Mouse (Mus musculus): ENCODE data around the gene Dnaaf3. TPM values are rescaled to one million over a fixed set of nuclear protein-coding genes. Genes with fewer than 3 reads are reported as not detected.

Gene Dnaaf3
- polyA plus RNA-seq, 1 experiment from 2014 or later: 1.7 TPM

- peak; percentile 52 for DNase-seq (ENCODE audit: low spot score)
Observed at GRCm38 (mm10) chr7:4500892-4501471, 31.3 kb downstream of the Dnaaf3 start.

GRCm38 (mm10) chr7:4499034-4499433 is 33.2 kb downstream of the Dnaaf3 start:
- DNase-seq (ENCODE audit: low spot score): no peak

- DNase-seq (ENCODE audit: low spot score): no peak
Observed at GRCm38 (mm10) chr7:4498251-4498650, 34.0 kb downstream of the Dnaaf3 start.

- no peak for DNase-seq (ENCODE audit: low spot score)
Observed at GRCm38 (mm10) chr7:4497271-4497903, 34.9 kb downstream of the Dnaaf3 start.

GRCm38 (mm10) chr7:4496468-4496867 is 35.8 kb downstream of the Dnaaf3 start:
- no peak for DNase-seq (ENCODE audit: low spot score)

- no peak for DNase-seq (ENCODE audit: low spot score)
Observed at GRCm38 (mm10) chr7:4493991-4494390, 38.3 kb downstream of the Dnaaf3 start.

- DNase-seq (ENCODE audit: low spot score): peak; percentile 45
Observed at GRCm38 (mm10) chr7:4492284-4493224, 39.7 kb downstream of the Dnaaf3 start.

GRCm38 (mm10) chr7:4491308-4491707 is 40.9 kb downstream of the Dnaaf3 start:
- no peak for DNase-seq (ENCODE audit: low spot score)

GRCm38 (mm10) chr7:4482281-4482680 is 50.0 kb downstream of the Dnaaf3 start:
- DNase-seq (ENCODE audit: low spot score): no peak

- DNase-seq (ENCODE audit: low spot score): peak; percentile 63
Observed at GRCm38 (mm10) chr7:4479674-4480073, 52.6 kb downstream of the Dnaaf3 start.

- no peak for DNase-seq (ENCODE audit: low spot score)
Observed at GRCm38 (mm10) chr7:4478796-4479291, 53.4 kb downstream of the Dnaaf3 start.

- DNase-seq (ENCODE audit: low spot score): no peak
Observed at GRCm38 (mm10) chr7:4478021-4478795, 54.0 kb downstream of the Dnaaf3 start.

GRCm38 (mm10) chr7:4473940-4474339 is 58.3 kb downstream of the Dnaaf3 start:
- DNase-seq (ENCODE audit: low spot score): no peak

Small RNAs within 50 kb of the gene (microRNA-seq; reads per million reads assigned to microRNA genes)
- gene Gm23577 (ENCODE audit: borderline number of aligned reads): not detected

Other genes starting within 250 kb of the Dnaaf3 start
- 1.3 and 2.0 TPM in 2 replicates for gene Ncr1, start 194.7 kb downstream of the Dnaaf3 start, polyA plus RNA-seq (2015; fragmentation: Nextera tagmentation; extraction: Ambion mirVana)
- not detected in 2 replicates for gene Gp6, start 134.7 kb downstream of the Dnaaf3 start, polyA plus RNA-seq (2015; fragmentation: Nextera tagmentation; extraction: Ambion mirVana)
- 9.9 and 12.6 TPM in 2 replicates for gene Rdh13, start 86.8 kb downstream of the Dnaaf3 start, polyA plus RNA-seq (2015; fragmentation: Nextera tagmentation; extraction: Ambion mirVana)
- gene Eps8l1, start 71.8 kb downstream of the Dnaaf3 start, polyA plus RNA-seq (2015; fragmentation: Nextera tagmentation; extraction: Ambion mirVana): 0.79 and 5.9 TPM in 2 replicates
- gene Ppp1r12c, start 30.8 kb downstream of the Dnaaf3 start, polyA plus RNA-seq (2015; fragmentation: Nextera tagmentation; extraction: Ambion mirVana): 36.3 and 48.3 TPM in 2 replicates
- gene Tnnt1, start 16.1 kb downstream of the Dnaaf3 start, polyA plus RNA-seq (2015; fragmentation: Nextera tagmentation; extraction: Ambion mirVana): 27.0 and 28.8 TPM in 2 replicates
- 2.5 and 3.0 TPM in 2 replicates for gene Tnni3, start 8.2 kb downstream of the Dnaaf3 start, polyA plus RNA-seq (2015; fragmentation: Nextera tagmentation; extraction: Ambion mirVana)
- gene Syt5, start 15.1 kb upstream of the Dnaaf3 start, polyA plus RNA-seq (2015; fragmentation: Nextera tagmentation; extraction: Ambion mirVana): 0.22 and 0.44 TPM in 2 replicates
- gene Ptprh, start 71.6 kb upstream of the Dnaaf3 start, polyA plus RNA-seq (2015; fragmentation: Nextera tagmentation; extraction: Ambion mirVana): not detected in 2 replicates
- gene Tmem86b, start 99.0 kb upstream of the Dnaaf3 start, polyA plus RNA-seq (2015; fragmentation: Nextera tagmentation; extraction: Ambion mirVana): 1.7 and 2.1 TPM in 2 replicates
- 19.8 and 23.8 TPM in 2 replicates for gene Ppp6r1, start 126.6 kb upstream of the Dnaaf3 start, polyA plus RNA-seq (2015; fragmentation: Nextera tagmentation; extraction: Ambion mirVana)
- gene Hspbp1, start 152.6 kb upstream of the Dnaaf3 start, polyA plus RNA-seq (2015; fragmentation: Nextera tagmentation; extraction: Ambion mirVana): 74.9 and 91.0 TPM in 2 replicates
- gene Brsk1, start 158.2 kb upstream of the Dnaaf3 start, polyA plus RNA-seq (2015; fragmentation: Nextera tagmentation; extraction: Ambion mirVana): 0.06 and 0.20 TPM in 2 replicates
- 0.82 and 1.4 TPM in 2 replicates for gene Tmem150b, start 192.8 kb upstream of the Dnaaf3 start, polyA plus RNA-seq (2015; fragmentation: Nextera tagmentation; extraction: Ambion mirVana)
- 44.1 and 44.2 TPM in 2 replicates for gene Kmt5c, start 207.7 kb upstream of the Dnaaf3 start, polyA plus RNA-seq (2015; fragmentation: Nextera tagmentation; extraction: Ambion mirVana)
- 37.9 TPM in 2 replicates for gene Cox6b2, start 220.6 kb upstream of the Dnaaf3 start, polyA plus RNA-seq (2015; fragmentation: Nextera tagmentation; extraction: Ambion mirVana)
- not detected in 2 replicates for gene Fam71e2, start 238.8 kb upstream of the Dnaaf3 start, polyA plus RNA-seq (2015; fragmentation: Nextera tagmentation; extraction: Ambion mirVana)